ENCODE assay signal across 16 mouse cellular contexts in the genomic region with DNA sequence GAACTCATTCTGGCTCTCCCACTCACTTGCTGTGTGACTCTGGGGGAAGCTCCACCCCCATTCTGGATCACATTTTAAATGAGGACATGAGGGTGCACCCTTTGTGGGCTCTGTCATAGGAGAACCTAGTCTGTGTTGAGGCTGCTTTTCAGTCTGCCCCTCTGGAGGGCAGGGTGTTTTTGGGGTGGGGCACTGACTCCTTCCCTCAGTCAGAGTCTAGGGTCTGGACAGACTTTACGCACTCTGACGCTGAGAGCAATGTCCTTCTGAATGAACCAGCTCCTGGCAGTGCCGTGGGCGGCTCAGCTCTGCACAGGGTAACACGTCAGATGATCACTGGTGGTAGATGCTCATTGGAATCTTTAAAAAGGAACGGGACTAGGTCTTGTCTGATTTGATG.
DNase-seq lines count a peak whose midpoint lies in the region; ATAC-seq and TF ChIP-seq lines count a peak whose summit lies in the region.
"Had no signal": no experiment of that assay in that cellular context is flagged by ENCODE, and none has a peak within 500 bp of the region (broad histone marks: within the 10 kb centered on the region; RNA-seq: fewer than 3 reads in every experiment).

No protein-coding gene starts in this region.

- peak overlapping the region; percentile 39 for H3K27ac ChIP-seq in midbrain, postnatal 0 days (ENCODE audit: low read depth, low read length)
- no peak overlapping the region for H3K27ac ChIP-seq in midbrain, embryonic 10.5 days (replicated peaks)
- no peak overlapping the region for H3K27ac ChIP-seq in kidney, embryonic 15.5 days
- H3K27ac ChIP-seq: heart, adult 2 months; liver, embryonic 15.5 days; neural tube, embryonic 15.5 days had no signal

- H3K27me3 ChIP-seq in midbrain, postnatal 0 days (ENCODE audit: insufficient read depth, low read length): no peaks in the 10 kb centered on the region
- no peaks in the 10 kb centered on the region for H3K27me3 ChIP-seq in midbrain, embryonic 10.5 days (ENCODE audit: low read depth, poor library complexity, severe bottlenecking)
- no peaks in the 10 kb centered on the region for H3K27me3 ChIP-seq in kidney, embryonic 15.5 days
- H3K27me3 ChIP-seq: liver, embryonic 15.5 days; neural tube, embryonic 15.5 days had no signal

- H3K4me3 ChIP-seq in midbrain, postnatal 0 days (ENCODE audit: low read depth, low read length): no peak overlapping the region
- no peak overlapping the region for H3K4me3 ChIP-seq in midbrain, embryonic 10.5 days
- no peak overlapping the region for H3K4me3 ChIP-seq in kidney, embryonic 15.5 days (replicated peaks)
- H3K4me3 ChIP-seq: heart, adult 2 months; liver, embryonic 15.5 days; neural tube, embryonic 15.5 days had no signal

- WGBS in midbrain, postnatal 0 days: 60% methylated on average over 6 of the region's 6 CpGs
- 81% methylated on average over 6 of the region's 6 CpGs for WGBS in midbrain, embryonic 10.5 days
- 67% methylated on average over 6 of the region's 6 CpGs for WGBS in kidney, embryonic 15.5 days

- H3K36me3 ChIP-seq in midbrain, postnatal 0 days (ENCODE audit: insufficient read depth, low read length): no peaks in the 10 kb centered on the region
- H3K36me3 ChIP-seq in midbrain, embryonic 10.5 days: no peaks in the 10 kb centered on the region
- H3K36me3 ChIP-seq in kidney, embryonic 15.5 days: no peaks in the 10 kb centered on the region
- H3K36me3 ChIP-seq: liver, embryonic 15.5 days; neural tube, embryonic 15.5 days had no signal

- no peak overlapping the region for H3K9ac ChIP-seq in midbrain, postnatal 0 days (replicated peaks; ENCODE audit: low read length, poor library complexity, severe bottlenecking)
- H3K9ac ChIP-seq in kidney, embryonic 15.5 days: no peak overlapping the region
- H3K9ac ChIP-seq: liver, embryonic 15.5 days; neural tube, embryonic 15.5 days had no signal

- intact Hi-C loops in left cerebral cortex, postnatal 10 days (cut with DNase I): no loop called here

- ATAC-seq in cerebellum, adult (ENCODE audit: insufficient number of reproducible peaks, low FRiP score, low TSS enrichment): peak; percentile 49; the same call in 1 of the 2 replicates
- no peak for ATAC-seq in midbrain, postnatal 0 days (ENCODE audit: low FRiP score)
- ATAC-seq in megakaryocyte progenitor cell, adult 5-6 weeks (replicated peaks; ENCODE audit: poor library complexity): no peak
- no peak for ATAC-seq in kidney, embryonic 15.5 days (replicated peaks; ENCODE audit: low FRiP score)
- ATAC-seq: forebrain, embryonic 16.5 days; intestine, postnatal 0 days; Patski had no signal

- no peak for DNase-seq in cerebellum, postnatal 36 days
- no peak for DNase-seq in midbrain, postnatal 0 days (ENCODE audit: low spot score)
- no peak for DNase-seq in midbrain, embryonic 10.5 days (ENCODE audit: low spot score)
- DNase-seq in left cerebral cortex, postnatal 10 days (ENCODE audit: extremely low spot score in 1 of 2, low spot score in 2 of 2): peak; percentile 39 to 50
- DNase-seq in ovary, postnatal 14 days (ENCODE audit: low spot score): no peak
- DNase-seq: heart, adult 2 months; heart, postnatal 14 days; lung, postnatal 36 days had no signal

- no peak overlapping the region for H3K4me2 ChIP-seq in midbrain, postnatal 0 days (ENCODE audit: low read depth, low read length, poor library complexity, severe bottlenecking)
- H3K4me2 ChIP-seq in kidney, embryonic 15.5 days: no peak overlapping the region
- H3K4me2 ChIP-seq: liver, embryonic 15.5 days; neural tube, embryonic 15.5 days had no signal

- no peaks in the 10 kb centered on the region for H3K9me3 ChIP-seq in midbrain, postnatal 0 days (ENCODE audit: low read length)
- no peaks in the 10 kb centered on the region for H3K9me3 ChIP-seq in midbrain, embryonic 10.5 days (replicated peaks)
- no peaks in the 10 kb centered on the region for H3K9me3 ChIP-seq in kidney, embryonic 15.5 days (replicated peaks)
- H3K9me3 ChIP-seq: liver, embryonic 15.5 days; neural tube, embryonic 15.5 days had no signal

- TF ChIP-seq CTCF in midbrain, postnatal 0 days (IDR thresholded peaks at IDR 0.05): no peak

- H3K4me1 ChIP-seq in midbrain, postnatal 0 days (ENCODE audit: insufficient read depth, low read length): no peaks in the 10 kb centered on the region
- no peaks in the 10 kb centered on the region for H3K4me1 ChIP-seq in midbrain, embryonic 10.5 days
- no peaks in the 10 kb centered on the region for H3K4me1 ChIP-seq in kidney, embryonic 15.5 days
- H3K4me1 ChIP-seq: liver, embryonic 15.5 days had no signal

Comparison
In these comparisons a context has a peak if more than half of its experiments do, and no peak if none do; other contexts are left out.
1. DNase-seq: peak in left cerebral cortex, postnatal 10 days (2 of 2); none in cerebellum, postnatal 36 days (0 of 2), midbrain, postnatal 0 days (single experiment), midbrain, embryonic 10.5 days (single experiment) and ovary, postnatal 14 days (single experiment).